Mouse (Mus musculus) heart, embryonic 12.5 days (tissue): ENCODE measurements around the gene Tnik. TPM values are rescaled to one million over a fixed set of nuclear protein-coding genes. Genes with fewer than 3 reads are reported as not detected.

Experiments used
- ATAC-seq: fragments of 200-750 bp; cut with Nextera tagmentation; 2 replicates; pipeline ENCODE4 v1.8.0; 2017; ENCODE audit warnings: moderate TSS enrichment, moderate library complexity; ENCODE audit not compliant: insufficient number of reproducible peaks, low FRiP score
- H3K27ac ChIP-seq: fragments of 300-500 bp; sonication (generic); 2 replicates; pipeline ENCODE4 v1.5.1; 2016; ENCODE audit warnings: mild to moderate bottlenecking, moderate library complexity; ENCODE audit not compliant: poor library complexity, severe bottlenecking
- H3K27me3 ChIP-seq: fragments of 300-500 bp; sonication (generic); replicated peaks from 2 replicates; pipeline ENCODE4 v1.6.1; 2016; ENCODE audit warnings: mild to moderate bottlenecking, moderate library complexity
- H3K36me3 ChIP-seq: fragments of 300-500 bp; sonication (generic); 2 replicates; pipeline ENCODE4 v1.6.1; 2016; ENCODE audit warnings: mild to moderate bottlenecking, moderate library complexity
- H3K4me1 ChIP-seq: fragments of 300-500 bp; sonication (generic); replicated peaks from 2 replicates; pipeline ENCODE4 v1.6.1; 2016; ENCODE audit warnings: mild to moderate bottlenecking
- H3K4me2 ChIP-seq: fragments of 300-500 bp; sonication (generic); 2 replicates; pipeline ENCODE4 v1.6.1; 2016; ENCODE audit warnings: mild to moderate bottlenecking, moderate library complexity
- H3K4me3 ChIP-seq: fragments of 300-500 bp; sonication (generic); 2 replicates; pipeline ENCODE4 v1.5.1; 2016; ENCODE audit warnings: mild to moderate bottlenecking
- H3K9ac ChIP-seq: fragments of 300-500 bp; sonication (generic); 2 replicates; pipeline ENCODE4 v1.6.1; 2016; ENCODE audit warnings: mild to moderate bottlenecking, moderate library complexity
- H3K9me3 ChIP-seq: fragments of 300-500 bp; sonication (generic); replicated peaks from 2 replicates; pipeline ENCODE4 v1.6.1; 2016; ENCODE audit warnings: mild to moderate bottlenecking, moderate library complexity
- WGBS: fragments of 180-500 bp; shearing (Covaris S2); methylation state at CpG from one replicate; pipeline ENCODE4 v1.1.7; 2016; 5-methylcytosine and 5-hydroxymethylcytosine counted together
- polyA plus RNA-seq: library from polyadenylated mRNA; unstranded; fragments of >200 nt; fragmentation: Nextera tagmentation; extraction: Ambion mirVana; gene quantifications from 2 replicates; pipeline ENCODE4 v1.2.1, GENCODE M21; 2016

Tnik gene
- polyA plus RNA-seq, 1 experiment from 2014 or later = 10.3 TPM

DNA sequence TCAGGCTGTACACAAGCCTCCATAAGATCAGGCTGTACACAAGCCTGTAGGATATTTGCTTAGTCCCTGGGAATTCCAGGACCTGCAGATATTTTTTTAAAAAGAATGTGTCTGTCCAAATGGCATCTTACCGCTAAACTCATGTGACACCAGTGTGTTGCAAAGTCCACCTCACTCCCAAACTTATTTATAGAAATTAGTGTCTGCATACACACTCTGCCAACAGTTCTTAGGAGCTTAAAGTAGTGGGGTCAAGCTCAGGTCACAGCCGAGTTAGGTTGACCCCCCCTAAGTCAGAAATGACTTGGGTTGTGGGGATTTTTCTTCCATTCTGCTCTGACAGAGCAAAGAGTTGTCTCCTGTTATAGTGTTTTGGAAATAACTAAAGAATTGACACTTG lies 168.4 kb downstream of the Tnik start:
- 0 out of 2 replicates have a peak, but pooled peaks cover 2% of the 10 kb centered on the region for H3K9me3 ChIP-seq
- H3K4me1 ChIP-seq = peaks cover 14% of the 10 kb centered on the region
- H3K9ac ChIP-seq = no peak overlapping the region
- no peak overlapping the region for H3K4me2 ChIP-seq
- ATAC-seq = no peak
- H3K36me3 ChIP-seq = no peaks in the 10 kb centered on the region
- 58% methylated on average over 2 of the region's 2 CpGs for WGBS
- H3K4me3 ChIP-seq = no peak overlapping the region
- no peak overlapping the region for H3K27ac ChIP-seq
- H3K27me3 ChIP-seq = no peaks in the 10 kb centered on the region

DNA sequence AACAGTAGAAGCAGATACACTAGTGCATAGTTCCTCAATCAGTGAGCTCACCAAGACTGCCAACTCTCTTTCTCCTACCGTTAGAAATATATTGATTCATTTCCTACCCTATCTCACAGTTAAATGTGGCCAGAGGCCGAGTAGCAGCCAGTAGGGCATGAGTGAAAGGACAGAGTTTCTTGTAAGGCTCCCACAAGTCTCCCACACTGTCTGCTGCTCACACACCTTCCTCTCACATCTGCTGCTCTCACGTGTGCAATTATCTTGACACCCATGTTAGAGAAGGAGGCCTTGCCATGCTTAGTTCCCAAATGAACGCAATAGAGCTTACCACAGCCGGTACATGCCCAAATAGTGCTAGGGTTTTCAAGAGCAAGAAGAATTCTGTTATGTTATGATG lies 169.3 kb downstream of the Tnik start:
- H3K4me3 ChIP-seq = no peak overlapping the region
- WGBS = 84% methylated on average over 5 of the region's 5 CpGs
- peaks cover 20% of the 10 kb centered on the region for H3K4me1 ChIP-seq
- H3K9me3 ChIP-seq = no peaks in the 10 kb centered on the region
- H3K4me2 ChIP-seq = no peak overlapping the region
- ATAC-seq = no peak
- H3K27ac ChIP-seq = no peak overlapping the region
- H3K36me3 ChIP-seq = no peaks in the 10 kb centered on the region
- H3K27me3 ChIP-seq = no peaks in the 10 kb centered on the region
- H3K9ac ChIP-seq = no peak overlapping the region

DNA sequence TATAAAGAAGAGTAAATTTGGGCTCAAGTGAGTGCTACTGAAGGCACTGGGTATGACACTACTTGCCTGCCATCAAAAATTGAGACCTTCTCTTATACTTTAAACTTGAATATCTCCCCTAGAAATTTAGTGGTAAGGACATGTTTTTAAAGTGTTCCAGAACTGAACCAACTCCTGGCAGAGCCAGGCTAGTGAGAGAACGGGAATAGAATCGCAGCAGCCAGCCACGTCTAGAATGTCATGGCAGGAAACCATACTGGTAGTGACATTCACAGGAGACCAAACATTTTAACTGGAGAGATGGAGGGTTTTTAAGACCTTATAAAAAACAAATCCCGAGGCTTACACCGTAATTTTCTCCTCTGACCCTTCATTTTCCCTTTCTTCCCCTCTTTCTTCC lies 172.5 kb downstream of the Tnik start:
- Histone ChIP-seq H3K4me3 (no peak overlapping the region), H3K9me3 (no peaks in the 10 kb centered on the region), H3K4me2 (no peak overlapping the region), H3K9ac (no peak overlapping the region), H3K36me3 (no peaks in the 10 kb centered on the region), H3K27me3 (no peaks in the 10 kb centered on the region), H3K4me1 (peaks cover 31% of the 10 kb centered on the region), H3K27ac (no peak overlapping the region)
- no peak for ATAC-seq
- 84% methylated on average over 5 of the region's 5 CpGs for WGBS

DNA sequence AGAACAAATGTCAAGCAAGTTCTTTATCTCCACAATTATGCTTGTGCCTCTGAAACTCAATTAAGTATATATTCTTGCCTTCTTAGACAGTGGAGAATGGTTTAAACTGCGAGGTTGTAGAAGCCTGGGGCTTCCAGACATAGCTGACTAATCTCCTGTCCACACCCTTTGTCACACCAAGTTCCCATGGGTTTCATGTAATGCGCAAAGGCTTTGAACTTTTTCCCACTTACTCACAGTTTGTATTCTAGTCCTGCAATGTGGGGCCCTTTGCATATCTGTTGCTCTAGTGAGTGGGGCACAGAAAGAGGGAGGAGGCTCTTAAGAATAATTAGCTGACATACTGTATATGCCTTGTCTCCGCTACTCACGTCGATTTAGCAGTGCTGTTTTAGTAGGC lies 174.4 kb downstream of the Tnik start:
- Histone ChIP-seq H3K36me3 (no peaks in the 10 kb centered on the region), H3K27ac (no peak overlapping the region), H3K4me2 (no peak overlapping the region), H3K27me3 (no peaks in the 10 kb centered on the region), H3K9me3 (no peaks in the 10 kb centered on the region), H3K4me1 (peaks cover 34% of the 10 kb centered on the region), H3K4me3 (no peak overlapping the region), H3K9ac (no peak overlapping the region)
- ATAC-seq = no peak
- 40% methylated on average over 5 of the region's 5 CpGs for WGBS

DNA sequence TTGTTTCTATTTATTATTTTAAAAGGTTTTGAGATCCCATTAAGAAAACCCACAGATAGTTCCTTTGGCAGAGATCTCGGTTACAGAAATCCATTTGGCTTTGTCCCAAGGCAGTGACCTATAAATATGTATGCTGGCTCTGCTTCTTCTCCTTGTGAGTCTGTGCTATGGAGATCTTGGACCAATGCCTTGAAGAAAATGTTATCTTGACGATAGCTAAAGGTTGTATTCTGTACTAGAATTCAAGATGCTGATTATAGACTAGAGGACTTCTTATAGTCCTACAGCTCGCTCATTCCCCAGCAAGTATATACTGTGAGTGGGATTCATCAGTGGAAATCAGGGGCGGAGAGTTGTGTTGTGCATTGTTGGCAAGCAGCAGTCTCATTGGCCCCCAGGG lies 178.5 kb downstream of the Tnik start:
- 62% methylated on average over 4 of the region's 4 CpGs for WGBS
- H3K9me3 ChIP-seq = no peaks in the 10 kb centered on the region
- H3K4me3 ChIP-seq = no peak overlapping the region
- H3K27ac ChIP-seq = no peak overlapping the region
- no peak overlapping the region for H3K9ac ChIP-seq
- H3K4me1 ChIP-seq = peaks cover 29% of the 10 kb centered on the region
- no peaks in the 10 kb centered on the region for H3K27me3 ChIP-seq
- H3K4me2 ChIP-seq = no peak overlapping the region
- H3K36me3 ChIP-seq = no peaks in the 10 kb centered on the region
- ATAC-seq = no peak

DNA sequence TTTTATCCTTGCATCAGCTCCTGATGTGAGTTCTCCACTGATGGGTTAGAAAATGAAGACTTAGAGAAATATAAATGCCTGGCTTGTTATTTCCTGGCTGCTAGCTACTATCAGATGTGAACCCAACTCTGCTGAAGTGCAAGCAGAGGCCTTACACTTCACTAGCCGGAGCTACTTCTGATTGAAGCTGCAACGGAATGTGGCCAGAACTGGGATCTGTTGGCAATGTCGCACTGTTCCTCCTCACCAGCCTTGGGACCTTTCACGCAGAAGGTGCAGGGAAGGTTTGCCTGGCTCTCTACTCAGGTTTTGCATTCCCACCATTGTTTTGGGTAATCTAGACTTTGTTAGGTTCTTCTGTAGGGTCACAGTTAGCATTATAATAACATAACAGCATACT lies 179.1 kb downstream of the Tnik start:
- H3K4me1 ChIP-seq = peaks cover 25% of the 10 kb centered on the region
- no peak overlapping the region for H3K27ac ChIP-seq
- no peaks in the 10 kb centered on the region for H3K36me3 ChIP-seq
- no peak overlapping the region for H3K4me3 ChIP-seq
- H3K9ac ChIP-seq = no peak overlapping the region
- ATAC-seq = no peak
- H3K4me2 ChIP-seq = no peak overlapping the region
- H3K27me3 ChIP-seq = no peaks in the 10 kb centered on the region
- 62% methylated on average over 4 of the region's 4 CpGs for WGBS
- peaks cover 4% of the 10 kb centered on the region; the same call in 1 of the 2 replicates for H3K9me3 ChIP-seq

DNA sequence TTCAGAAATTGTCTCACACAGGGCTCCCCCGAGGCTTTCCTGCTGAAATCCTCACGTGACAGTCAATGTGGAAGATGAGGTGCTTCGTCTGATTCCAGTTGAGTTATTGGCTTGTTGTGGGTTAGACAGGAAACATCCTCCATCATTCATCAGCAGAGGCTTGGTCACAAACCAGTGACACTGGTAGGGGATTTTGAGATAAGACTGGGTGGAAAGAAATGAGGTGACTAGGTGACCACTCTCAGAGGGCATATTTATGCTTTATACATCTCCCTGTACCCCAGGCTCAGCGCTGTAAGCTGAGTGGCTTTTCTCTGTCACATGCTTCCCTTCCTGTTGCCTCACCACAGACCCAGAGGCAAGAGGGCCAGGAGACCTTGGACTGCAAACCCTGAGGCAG lies 184.9 kb downstream of the Tnik start:
- Histone ChIP-seq H3K36me3 (no peaks in the 10 kb centered on the region), H3K9me3 (peaks cover 4% of the 10 kb centered on the region; the same call in 1 of the 2 replicates), H3K27ac (no peak overlapping the region), H3K27me3 (no peaks in the 10 kb centered on the region), H3K4me3 (no peak overlapping the region), H3K4me2 (no peak overlapping the region), H3K9ac (no peak overlapping the region), H3K4me1 (no peaks in the 10 kb centered on the region)
- ATAC-seq = no peak
- 74% methylated on average over 4 of the region's 4 CpGs for WGBS

DNA sequence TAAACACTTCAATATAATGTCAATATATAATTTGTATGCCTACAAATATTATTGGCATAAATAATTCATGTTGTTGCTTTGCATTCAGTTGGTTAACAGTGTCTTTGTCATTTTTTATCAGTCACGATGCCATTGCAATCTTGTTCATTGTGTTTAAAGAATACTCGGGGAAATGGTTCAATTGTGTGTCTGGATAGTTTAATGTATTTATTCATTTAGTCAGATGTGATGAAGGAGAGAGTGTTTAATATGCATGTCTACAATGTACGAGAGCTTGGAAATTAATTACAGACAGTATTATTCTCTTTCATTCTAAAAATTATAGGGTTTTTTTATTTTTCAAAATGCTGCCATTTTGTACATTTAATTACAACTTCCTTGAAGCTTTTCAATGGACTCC lies 190.4 kb downstream of the Tnik start:
- Histone ChIP-seq H3K27me3 (no peaks in the 10 kb centered on the region), H3K4me2 (no peak overlapping the region), H3K4me3 (no peak overlapping the region), H3K9me3 (no peaks in the 10 kb centered on the region), H3K9ac (no peak overlapping the region), H3K27ac (no peak overlapping the region), H3K4me1 (no peaks in the 10 kb centered on the region), H3K36me3 (no peaks in the 10 kb centered on the region)
- WGBS = 84% methylated on average over 3 of the region's 3 CpGs
- no peak for ATAC-seq

DNA sequence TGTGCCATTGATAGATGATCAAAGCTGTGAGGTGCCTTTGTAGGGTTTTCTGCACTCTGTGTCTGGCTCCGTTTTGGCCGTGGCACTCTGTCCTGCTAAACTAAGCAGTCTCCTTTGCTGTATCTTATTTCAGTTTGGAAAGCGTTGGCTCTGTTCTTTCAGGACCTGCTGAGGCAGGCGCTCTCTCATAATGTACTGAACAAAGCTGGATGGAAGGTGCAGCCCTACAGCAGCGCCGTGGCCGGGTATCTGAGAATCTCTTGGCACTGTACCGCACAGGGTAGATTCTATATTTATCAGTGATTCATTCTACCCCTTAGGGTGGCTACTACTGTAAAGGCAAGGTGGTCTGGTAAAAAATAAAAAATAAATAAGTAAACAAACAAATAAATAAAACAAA lies 193.8 kb downstream of the Tnik start:
- Histone ChIP-seq H3K27me3 (no peaks in the 10 kb centered on the region), H3K9me3 (no peaks in the 10 kb centered on the region), H3K9ac (no peak overlapping the region), H3K4me2 (no peak overlapping the region), H3K36me3 (no peaks in the 10 kb centered on the region), H3K27ac (no peak overlapping the region), H3K4me1 (no peaks in the 10 kb centered on the region; the same call in 1 of the 2 replicates), H3K4me3 (no peak overlapping the region)
- WGBS = 68% methylated on average over 8 of the region's 8 CpGs
- ATAC-seq = no peak

DNA sequence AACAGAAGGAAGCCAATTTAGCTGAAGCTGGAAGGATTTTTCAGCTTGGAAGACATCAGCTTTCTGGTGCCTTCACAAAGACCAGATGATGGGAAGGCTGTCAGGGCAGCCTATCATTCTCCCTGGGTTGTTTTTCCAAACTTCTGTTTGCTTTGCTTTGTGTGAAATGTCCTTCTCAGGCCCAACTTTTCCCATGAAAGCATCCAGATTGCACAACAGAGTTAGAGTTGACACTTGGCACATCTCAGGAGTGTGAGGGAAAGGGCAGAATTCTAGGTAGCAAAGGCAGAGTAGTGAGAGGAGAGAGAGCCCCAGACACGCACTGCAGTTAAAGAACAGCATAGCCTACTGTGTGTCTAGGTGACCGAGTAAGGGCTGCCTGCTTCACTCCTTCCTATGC lies 194.5 kb downstream of the Tnik start:
- Histone ChIP-seq H3K4me3 (no peak overlapping the region), H3K27ac (no peak overlapping the region), H3K4me2 (no peak overlapping the region), H3K4me1 (no peaks in the 10 kb centered on the region; the same call in 1 of the 2 replicates), H3K9me3 (no peaks in the 10 kb centered on the region), H3K36me3 (no peaks in the 10 kb centered on the region), H3K27me3 (no peaks in the 10 kb centered on the region), H3K9ac (no peak overlapping the region)
- no peak for ATAC-seq
- WGBS = 82% methylated on average over 2 of the region's 2 CpGs

DNA sequence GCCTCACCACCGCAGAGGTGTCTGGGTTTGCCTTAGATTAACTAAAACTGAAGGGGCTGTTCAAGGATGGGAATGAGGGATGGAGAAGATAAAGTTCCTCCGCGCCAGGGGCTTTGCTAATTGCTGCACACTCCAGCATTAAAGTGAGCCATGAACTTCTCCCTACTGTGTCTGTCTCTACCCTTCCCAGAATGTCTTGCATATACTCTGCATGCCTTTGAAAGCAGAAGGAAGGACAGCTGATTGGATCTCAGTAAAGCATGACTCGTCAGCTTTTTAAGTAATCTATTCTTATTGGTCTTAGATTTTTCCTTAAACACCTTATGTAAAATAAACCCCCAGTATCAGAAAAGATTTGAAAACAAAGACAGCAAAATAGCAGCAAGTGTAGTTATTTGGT lies 203.7 kb downstream of the Tnik start:
- WGBS = 76% methylated on average over 4 of the region's 4 CpGs
- Histone ChIP-seq H3K4me2 (no peak overlapping the region), H3K4me3 (no peak overlapping the region), H3K4me1 (0 out of 2 replicates have a peak, but pooled peaks cover 4% of the 10 kb centered on the region), H3K9ac (no peak overlapping the region), H3K27me3 (no peaks in the 10 kb centered on the region), H3K9me3 (no peaks in the 10 kb centered on the region), H3K27ac (no peak overlapping the region), H3K36me3 (no peaks in the 10 kb centered on the region)
- no peak for ATAC-seq

DNA sequence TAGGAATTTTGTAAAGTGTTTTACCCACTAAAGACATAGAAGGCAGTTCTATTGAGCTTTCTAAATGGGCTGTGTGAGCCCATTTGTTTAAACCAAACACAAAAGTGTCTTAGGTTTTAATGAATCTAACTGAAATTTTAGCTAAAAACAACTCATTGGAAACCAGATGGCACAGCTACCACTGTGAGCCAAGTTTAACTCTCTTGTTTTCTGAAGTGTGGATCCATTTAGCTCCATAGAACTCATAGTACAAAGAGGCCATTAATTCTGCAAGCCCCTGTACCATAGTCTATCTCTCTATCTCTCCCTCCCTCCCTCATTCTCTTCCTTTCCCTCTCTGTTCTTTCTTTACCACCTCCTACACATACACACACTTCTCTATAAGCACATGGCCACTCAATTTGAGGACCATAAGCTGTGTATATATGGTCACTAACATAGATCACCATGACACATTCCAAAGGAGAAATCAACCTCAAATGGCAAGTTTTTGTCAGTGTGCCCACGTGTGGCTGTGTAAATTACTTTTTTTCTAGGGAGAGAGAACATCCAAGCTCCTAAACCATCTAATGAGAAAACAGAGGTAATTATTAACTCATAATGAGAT lies 204.2 kb downstream of the Tnik start:
- no peaks in the 10 kb centered on the region for H3K36me3 ChIP-seq
- H3K9ac ChIP-seq = no peak overlapping the region
- ATAC-seq = no peak
- WGBS = 60% methylated on average over 1 of the region's 1 CpGs
- no peaks in the 10 kb centered on the region for H3K27me3 ChIP-seq
- no peak overlapping the region for H3K4me3 ChIP-seq
- H3K9me3 ChIP-seq = no peaks in the 10 kb centered on the region
- H3K4me1 ChIP-seq = 0 out of 2 replicates have a peak, but pooled peaks cover 4% of the 10 kb centered on the region
- H3K4me2 ChIP-seq = no peak overlapping the region
- no peak overlapping the region for H3K27ac ChIP-seq
